ENCODE assay signal across 21 mouse cellular contexts in genomic region chr13:107602149-107602548, GRCm38 (mm10).
DNase-seq lines count a peak whose midpoint lies in the region; ATAC-seq lines count a peak whose summit lies in the region.
"Had no signal": no experiment of that assay in that cellular context is flagged by ENCODE, and none has a peak within 500 bp of the region (broad histone marks: within the 10 kb centered on the region; RNA-seq: fewer than 3 reads in every experiment).

No protein-coding gene starts in this region.

- H3K36me3 ChIP-seq in forebrain, embryonic 13.5 days (ENCODE audit: poor library complexity, severe bottlenecking) = no peaks in the 10 kb centered on the region
- H3K36me3 ChIP-seq in forebrain, embryonic 16.5 days (ENCODE audit: control insufficient read depth, insufficient read depth) = no peaks in the 10 kb centered on the region
- no peaks in the 10 kb centered on the region for H3K36me3 ChIP-seq in embryonic facial prominence, embryonic 14.5 days (ENCODE audit: control insufficient read depth, insufficient read depth, low read length)
- no peaks in the 10 kb centered on the region for H3K36me3 ChIP-seq in forebrain, embryonic 14.5 days (ENCODE audit: control insufficient read depth, insufficient read depth, low read length)
- no peaks in the 10 kb centered on the region for H3K36me3 ChIP-seq in limb, embryonic 10.5 days
- H3K36me3 ChIP-seq: heart, embryonic 15.5 days; hindbrain, embryonic 15.5 days had no signal

- no peak overlapping the region for H3K4me2 ChIP-seq in forebrain, embryonic 13.5 days
- H3K4me2 ChIP-seq in forebrain, embryonic 16.5 days (ENCODE audit: low read length) = no peak overlapping the region
- H3K4me2 ChIP-seq in embryonic facial prominence, embryonic 14.5 days (ENCODE audit: low read depth, low read length) = no peak overlapping the region
- H3K4me2 ChIP-seq in forebrain, embryonic 14.5 days (ENCODE audit: low read length) = no peak overlapping the region
- H3K4me2 ChIP-seq: heart, embryonic 11.5 days; heart, embryonic 15.5 days; hindbrain, embryonic 15.5 days had no signal

- 32% methylated on average over 5 of the region's 5 CpGs for WGBS in forebrain, embryonic 13.5 days
- WGBS in forebrain, embryonic 16.5 days = 27% methylated on average over 5 of the region's 5 CpGs
- 50% methylated on average over 5 of the region's 5 CpGs for WGBS in embryonic facial prominence, embryonic 14.5 days
- WGBS in forebrain, embryonic 14.5 days = 21% methylated on average over 5 of the region's 5 CpGs
- 31% methylated on average over 5 of the region's 5 CpGs for WGBS in limb, embryonic 10.5 days

- no peak overlapping the region for H3K9ac ChIP-seq in forebrain, embryonic 13.5 days
- no peak overlapping the region for H3K9ac ChIP-seq in forebrain, embryonic 16.5 days (replicated peaks; ENCODE audit: low read depth, low read length)
- no peak overlapping the region for H3K9ac ChIP-seq in embryonic facial prominence, embryonic 14.5 days (ENCODE audit: low read depth, low read length)
- no peak overlapping the region for H3K9ac ChIP-seq in forebrain, embryonic 14.5 days (ENCODE audit: low read length)
- H3K9ac ChIP-seq: heart, embryonic 15.5 days; hindbrain, embryonic 15.5 days had no signal

- DNase-seq in embryonic facial prominence, embryonic 14.5 days (ENCODE audit: low spot score) = no peak
- DNase-seq in forebrain, embryonic 14.5 days (ENCODE audit: low spot score) = peak; percentile 53
- no peak for DNase-seq in limb, embryonic 10.5 days (ENCODE audit: low spot score)
- no peak for DNase-seq in adrenal gland, adult 18-20 months (ENCODE audit: low spot score in 2 of 2)
- no peak for DNase-seq in right cerebral cortex, postnatal 10 days (ENCODE audit: low spot score in 2 of 2)
- DNase-seq: adrenal gland, adult 8-10 months; adrenal gland, postnatal 36 days; cerebellum, adult 11 months; cerebellum, adult 8-10 months; cerebellum, postnatal 14 days; gastrocnemius, postnatal 14 days; heart, adult 2 months; heart, postnatal 14 days; kidney, adult 8-10 months had no signal

- peak; percentile 44; the same call in 1 of the 2 replicates for ATAC-seq in forebrain, embryonic 13.5 days
- no peak for ATAC-seq in forebrain, embryonic 16.5 days
- ATAC-seq in embryonic facial prominence, embryonic 14.5 days (ENCODE audit: low read depth) = peak; percentile 39; the same call in 1 of the 2 replicates
- ATAC-seq in forebrain, embryonic 14.5 days = peak; percentile 21; the same call in 1 of the 2 replicates
- ATAC-seq: inflammation-experienced regulatory T-cells, adult 6 months; intestine, postnatal 0 days had no signal

- no peak overlapping the region for H3K4me3 ChIP-seq in forebrain, embryonic 13.5 days
- H3K4me3 ChIP-seq in forebrain, embryonic 16.5 days (replicated peaks; ENCODE audit: low read length) = no peak overlapping the region
- H3K4me3 ChIP-seq in embryonic facial prominence, embryonic 14.5 days (ENCODE audit: low read depth, low read length) = no peak overlapping the region
- H3K4me3 ChIP-seq in forebrain, embryonic 14.5 days (ENCODE audit: low read depth, low read length) = no peak overlapping the region
- H3K4me3 ChIP-seq in limb, embryonic 10.5 days = no peak overlapping the region
- H3K4me3 ChIP-seq: heart, adult 2 months; heart, embryonic 15.5 days; hindbrain, embryonic 15.5 days had no signal

- H3K27ac ChIP-seq in forebrain, embryonic 13.5 days = no peak overlapping the region
- H3K27ac ChIP-seq in forebrain, embryonic 16.5 days (ENCODE audit: low read length) = no peak overlapping the region
- H3K27ac ChIP-seq in embryonic facial prominence, embryonic 14.5 days (replicated peaks; ENCODE audit: low read depth, low read length) = no peak overlapping the region
- no peak overlapping the region for H3K27ac ChIP-seq in forebrain, embryonic 14.5 days (ENCODE audit: low read depth, low read length)
- 0 out of 2 replicates have a peak overlapping the region, but pooled peaks have one; percentile 19 for H3K27ac ChIP-seq in limb, embryonic 10.5 days
- H3K27ac ChIP-seq: heart, adult 2 months; heart, embryonic 15.5 days; hindbrain, embryonic 15.5 days had no signal

- H3K4me1 ChIP-seq in forebrain, embryonic 13.5 days = peaks cover 18% of the 10 kb centered on the region
- peaks cover 4% of the 10 kb centered on the region for H3K4me1 ChIP-seq in forebrain, embryonic 16.5 days (replicated peaks; ENCODE audit: control insufficient read depth, insufficient read depth, low read length)
- no peaks in the 10 kb centered on the region for H3K4me1 ChIP-seq in embryonic facial prominence, embryonic 14.5 days (ENCODE audit: control insufficient read depth, insufficient read depth, low read length)
- peaks cover 4% of the 10 kb centered on the region; the same call in 1 of the 2 replicates for H3K4me1 ChIP-seq in forebrain, embryonic 14.5 days (ENCODE audit: control insufficient read depth, insufficient read depth, low read length)
- peaks cover 49% of the 10 kb centered on the region for H3K4me1 ChIP-seq in limb, embryonic 10.5 days

- peaks cover 3% of the 10 kb centered on the region; the same call in 1 of the 2 replicates for H3K27me3 ChIP-seq in forebrain, embryonic 13.5 days
- H3K27me3 ChIP-seq in forebrain, embryonic 16.5 days (replicated peaks; ENCODE audit: control insufficient read depth, insufficient read depth, low read length) = no peaks in the 10 kb centered on the region
- no peaks in the 10 kb centered on the region for H3K27me3 ChIP-seq in embryonic facial prominence, embryonic 14.5 days (replicated peaks; ENCODE audit: control insufficient read depth, insufficient read depth, low read length)
- no peaks in the 10 kb centered on the region for H3K27me3 ChIP-seq in forebrain, embryonic 14.5 days (replicated peaks; ENCODE audit: control insufficient read depth, insufficient read depth, low read length)
- H3K27me3 ChIP-seq in limb, embryonic 10.5 days (ENCODE audit: low read depth, poor library complexity, severe bottlenecking) = peaks cover 13% of the 10 kb centered on the region; the same call in 1 of the 2 replicates
- H3K27me3 ChIP-seq: heart, embryonic 15.5 days; hindbrain, embryonic 15.5 days had no signal

- peaks cover 5% of the 10 kb centered on the region; the same call in 1 of the 2 replicates for H3K9me3 ChIP-seq in forebrain, embryonic 13.5 days (replicated peaks)
- H3K9me3 ChIP-seq in forebrain, embryonic 16.5 days (ENCODE audit: control insufficient read depth, low read length) = peaks cover 6% of the 10 kb centered on the region; the same call in 1 of the 2 replicates
- H3K9me3 ChIP-seq in embryonic facial prominence, embryonic 14.5 days (ENCODE audit: control insufficient read depth, low read length) = no peaks in the 10 kb centered on the region
- H3K9me3 ChIP-seq in forebrain, embryonic 14.5 days (replicated peaks; ENCODE audit: control insufficient read depth, low read length) = 0 out of 2 replicates have a peak, but pooled peaks cover 2% of the 10 kb centered on the region
- 0 out of 2 replicates have a peak, but pooled peaks cover 3% of the 10 kb centered on the region for H3K9me3 ChIP-seq in limb, embryonic 10.5 days (replicated peaks)
- H3K9me3 ChIP-seq: heart, embryonic 15.5 days; hindbrain, embryonic 15.5 days had no signal
